Mouse (Mus musculus) ES-E14 (cell line): ENCODE measurements around the gene Gchfr.

Source experiments
- CHD2 ChIP-seq: IDR thresholded peaks from 2 replicates; pipeline ENCODE4 v1.6.1; 2014; ENCODE audit warnings: mild to moderate bottlenecking, low read depth, low read length, inconsistent platforms
- HCFC1 ChIP-seq: IDR thresholded peaks from 2 replicates; pipeline ENCODE4 v1.6.1; 2012; ENCODE audit warnings: low read length, inconsistent platforms, borderline replicate concordance; ENCODE audit not compliant: insufficient read depth

- no peak for TF ChIP-seq CHD2
- no peak for TF ChIP-seq HCFC1
Measured at GRCm38 (mm10) chr2:119155388-119155787, 12.2 kb upstream of the Gchfr start.
